ENCODE assay signal across 8 mouse cellular contexts in the genomic region with DNA sequence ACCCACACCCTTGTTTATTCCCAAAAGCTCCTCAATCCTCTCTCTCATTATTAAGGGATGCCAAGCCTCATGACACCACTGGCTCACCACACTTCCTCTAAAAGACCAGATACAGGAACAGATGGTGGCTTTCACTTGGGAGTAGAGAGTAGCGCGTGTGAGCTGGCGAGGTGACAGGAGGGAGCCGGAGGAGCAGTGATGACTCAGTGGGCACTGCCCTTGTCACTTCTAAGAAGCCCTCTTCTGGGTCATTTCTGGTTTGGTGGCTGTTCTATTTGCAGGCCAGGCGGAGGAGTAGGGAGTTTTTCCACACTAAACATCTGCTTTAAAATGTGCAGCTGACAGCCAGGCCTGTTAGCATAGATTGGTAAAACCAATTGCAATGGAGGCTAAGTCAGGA. TPM values are rescaled to one million over a fixed set of nuclear protein-coding genes. Genes with fewer than 3 reads are reported as not detected.
DNase-seq lines count a peak whose midpoint lies in the region; ATAC-seq and TF ChIP-seq lines count a peak whose summit lies in the region.

No protein-coding gene starts in this region.

- H3K9ac ChIP-seq in liver, postnatal 0 days (replicated peaks): no peak overlapping the region
- H3K9ac ChIP-seq in liver, embryonic 11.5 days (ENCODE audit: low read depth, low read length): no peak overlapping the region

- no peak overlapping the region for H3K4me3 ChIP-seq in liver, postnatal 0 days (ENCODE audit: low read depth, low read length)
- H3K4me3 ChIP-seq in liver, embryonic 11.5 days (ENCODE audit: low read depth, low read length): no peak overlapping the region
- no peak overlapping the region for H3K4me3 ChIP-seq in midbrain, embryonic 10.5 days

- peaks cover 41% of the 10 kb centered on the region for H3K4me1 ChIP-seq in liver, postnatal 0 days (ENCODE audit: insufficient read depth)
- peaks cover 43% of the 10 kb centered on the region for H3K4me1 ChIP-seq in liver, embryonic 11.5 days (replicated peaks; ENCODE audit: control insufficient read depth, insufficient read depth, low read length)
- 0 out of 2 replicates have a peak, but pooled peaks cover 12% of the 10 kb centered on the region for H3K4me1 ChIP-seq in midbrain, embryonic 10.5 days

- no peak for DNase-seq in liver, postnatal 0 days
- no peak for DNase-seq in liver, embryonic 11.5 days (ENCODE audit: low spot score)
- peak; percentile 53 to 57 for DNase-seq in adrenal gland, adult 18-20 months (ENCODE audit: low spot score in 2 of 2)
- DNase-seq in cerebellum, postnatal 10 days: peak; percentile 92 to 93
- peak; percentile 43 to 61 for DNase-seq in left cerebral cortex, adult 18-20 months (ENCODE audit: low spot score in 2 of 2)
- peak; percentile 43 for DNase-seq in telencephalon, adult 2 months (ENCODE audit: low read depth, low spot score)
- DNase-seq in midbrain, embryonic 10.5 days (ENCODE audit: low spot score): no peak
- DNase-seq in embryo, embryonic 9.5 days (ENCODE audit: extremely low spot score): no peak

- no peak for TF ChIP-seq CTCF in liver, postnatal 0 days (IDR thresholded peaks at IDR 0.05; ENCODE audit: low read depth)

- H3K4me2 ChIP-seq in liver, postnatal 0 days (ENCODE audit: low read depth, low read length): no peak overlapping the region
- H3K4me2 ChIP-seq in liver, embryonic 11.5 days: no peak overlapping the region

- WGBS in liver, postnatal 0 days (ENCODE audit: insufficient replicate concordance): 51% methylated on average over 5 of the region's 5 CpGs
- 62% methylated on average over 5 of the region's 5 CpGs for WGBS in liver, embryonic 11.5 days
- WGBS in midbrain, embryonic 10.5 days: 88% methylated on average over 5 of the region's 5 CpGs

- no peak overlapping the region for H3K27ac ChIP-seq in liver, postnatal 0 days (ENCODE audit: low read depth)
- no peak overlapping the region for H3K27ac ChIP-seq in liver, embryonic 11.5 days (ENCODE audit: low read depth, low read length)
- H3K27ac ChIP-seq in midbrain, embryonic 10.5 days (replicated peaks): no peak overlapping the region

- no peak for TF ChIP-seq EP300 in liver, postnatal 0 days (IDR thresholded peaks at IDR 0.05; ENCODE audit: low read depth)

- peak; percentile 22; the same call in 1 of the 2 replicates for ATAC-seq in liver, postnatal 0 days
- no peak for ATAC-seq in liver, embryonic 11.5 days (replicated peaks; ENCODE audit: low FRiP score)

- H3K36me3 ChIP-seq in liver, postnatal 0 days (replicated peaks; ENCODE audit: insufficient read depth, low read length): 0 out of 2 replicates have a peak, but pooled peaks cover 3% of the 10 kb centered on the region
- H3K36me3 ChIP-seq in liver, embryonic 11.5 days (ENCODE audit: control insufficient read depth, insufficient read depth, low read length): peaks cover 10% of the 10 kb centered on the region
- 0 out of 2 replicates have a peak, but pooled peaks cover 3% of the 10 kb centered on the region for H3K36me3 ChIP-seq in midbrain, embryonic 10.5 days

- no peaks in the 10 kb centered on the region for H3K27me3 ChIP-seq in liver, postnatal 0 days (ENCODE audit: insufficient read depth, low read length)
- H3K27me3 ChIP-seq in liver, embryonic 11.5 days (replicated peaks; ENCODE audit: control insufficient read depth, insufficient read depth, low read length): no peaks in the 10 kb centered on the region
- no peaks in the 10 kb centered on the region for H3K27me3 ChIP-seq in midbrain, embryonic 10.5 days (ENCODE audit: low read depth, poor library complexity, severe bottlenecking)

- H3K9me3 ChIP-seq in liver, postnatal 0 days (ENCODE audit: low read length): no peaks in the 10 kb centered on the region
- no peaks in the 10 kb centered on the region for H3K9me3 ChIP-seq in liver, embryonic 11.5 days (ENCODE audit: control insufficient read depth, low read length)
- H3K9me3 ChIP-seq in midbrain, embryonic 10.5 days (replicated peaks): no peaks in the 10 kb centered on the region

RNA-seq across cellular contexts. Expression of gene Igf2r, which starts 11.5 kb away (rescaled TPM):
- polyA plus RNA-seq in liver, postnatal 0 days (2015; fragmentation: Nextera tagmentation; extraction: Ambion mirVana): 4.5 and 6.5 TPM in 2 replicates
- polyA plus RNA-seq in liver, embryonic 11.5 days (2014; fragmentation: Nextera tagmentation; extraction: Ambion mirVana): 41.8 and 43.7 TPM in 2 replicates
- 10 to 100 TPM; 55.8 to 67.8 TPM for total RNA-seq in adrenal gland, adult 18-20 months (2021)
- total RNA-seq in left cerebral cortex, adult 18-20 months (2021): 10 to 100 TPM; 26.9 to 27.0 TPM
- polyA plus RNA-seq in midbrain, embryonic 10.5 days (2016; fragmentation: Nextera tagmentation; extraction: Ambion mirVana): 16.3 and 18.0 TPM in 2 replicates

Comparison
In these comparisons a context has a peak if more than half of its experiments do, and no peak if none do; other contexts are left out.
1. DNase-seq: peak in adrenal gland, adult 18-20 months (2 of 2), cerebellum, postnatal 10 days (2 of 2), left cerebral cortex, adult 18-20 months (2 of 2) and telencephalon, adult 2 months (single experiment); none in liver, postnatal 0 days (single experiment), liver, embryonic 11.5 days (single experiment), midbrain, embryonic 10.5 days (single experiment) and embryo, embryonic 9.5 days (single experiment).